Mouse (Mus musculus) heart, postnatal 4 days (tissue): ENCODE measurements around the gene Uhrf1bp1. TPM values are rescaled to one million over a fixed set of nuclear protein-coding genes. Genes with fewer than 3 reads are reported as not detected.

ENCODE experiments used
- total RNA-seq, 2 experiments: library from RNA; stranded (reverse); gene quantifications; 2 replicates each; pipeline ENCODE4 v1.2.3; 2021

The Uhrf1bp1 gene
- total RNA-seq, 2 experiments from 2014 or later = 20.7 to 21.9 TPM

Other genes starting within 250 kb of the Uhrf1bp1 start
- gene Nudt3, start 232.9 kb upstream of the Uhrf1bp1 start, total RNA-seq = 100 to 1,000 TPM; 340 to 371 TPM
- not detected for gene RPS10-NUDT3, start 221.2 kb upstream of the Uhrf1bp1 start, total RNA-seq
- 100 to 1,000 TPM; 857 to 917 TPM for gene Rps10, start 219.8 kb upstream of the Uhrf1bp1 start, total RNA-seq
- under 1 TPM in 1 of 2 experiments, not detected in 1; 0.17 TPM for gene Pacsin1, start 200.9 kb upstream of the Uhrf1bp1 start, total RNA-seq
- under 1 TPM; 0.16 to 0.38 TPM for gene Spdef, start 127.5 kb upstream of the Uhrf1bp1 start, total RNA-seq
- gene D17Wsu92e, start 35.8 kb upstream of the Uhrf1bp1 start, total RNA-seq = 100 to 1,000 TPM; 104 to 107 TPM
- gene Snrpc, start 18.3 kb upstream of the Uhrf1bp1 start, total RNA-seq = 100 to 1,000 TPM in 1 of 2 experiments, 10 to 100 TPM in 1; 94.2 to 102 TPM
- gene Anks1, start 52.9 kb downstream of the Uhrf1bp1 start, total RNA-seq = 10 to 100 TPM; 54.2 to 59.2 TPM
- 10 to 100 TPM; 28.5 to 29.3 TPM for gene Taf11, start 53.4 kb downstream of the Uhrf1bp1 start, total RNA-seq
- gene Tcp11, start 224.2 kb downstream of the Uhrf1bp1 start, total RNA-seq = under 1 TPM in 1 of 2 experiments, not detected in 1; 0.14 TPM